Mouse (Mus musculus): Measurements from ENCODE around the gene Kdelr3.

Kdelr3 gene

DNA sequence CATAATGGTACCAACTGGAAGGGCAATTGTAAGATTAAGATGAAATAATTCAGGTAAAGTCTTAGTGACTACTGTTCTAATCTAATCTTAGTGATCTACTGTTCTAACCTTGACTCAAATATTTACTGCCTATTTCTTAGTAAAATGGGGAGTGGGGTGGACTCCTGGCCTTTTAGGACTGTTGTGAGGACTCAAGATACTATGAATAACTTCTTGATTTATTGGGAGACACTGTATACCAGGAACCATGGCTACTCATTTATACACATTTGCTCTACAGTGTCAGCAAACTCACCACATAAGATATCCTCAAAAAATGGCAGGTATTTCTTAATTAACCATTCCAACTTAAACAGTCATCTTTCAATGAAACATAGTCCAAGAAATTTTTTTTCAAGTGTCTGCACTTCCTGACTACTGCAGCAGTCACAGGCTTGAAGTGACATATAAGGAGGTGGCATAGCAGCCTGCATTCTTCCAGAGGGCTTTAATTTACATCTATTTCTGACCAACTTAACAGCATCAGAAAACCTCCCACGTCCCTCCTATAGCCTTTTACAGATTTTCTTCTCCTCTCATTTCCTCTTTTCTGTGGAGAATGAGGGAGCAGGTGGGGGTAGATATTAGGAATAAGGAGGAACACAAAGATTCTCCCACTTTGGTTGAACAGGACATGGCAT is 59.5 kb downstream of the Kdelr3 start:
- peak; percentile 69 for DNase-seq (ENCODE audit: low read depth, low spot score)

DNA sequence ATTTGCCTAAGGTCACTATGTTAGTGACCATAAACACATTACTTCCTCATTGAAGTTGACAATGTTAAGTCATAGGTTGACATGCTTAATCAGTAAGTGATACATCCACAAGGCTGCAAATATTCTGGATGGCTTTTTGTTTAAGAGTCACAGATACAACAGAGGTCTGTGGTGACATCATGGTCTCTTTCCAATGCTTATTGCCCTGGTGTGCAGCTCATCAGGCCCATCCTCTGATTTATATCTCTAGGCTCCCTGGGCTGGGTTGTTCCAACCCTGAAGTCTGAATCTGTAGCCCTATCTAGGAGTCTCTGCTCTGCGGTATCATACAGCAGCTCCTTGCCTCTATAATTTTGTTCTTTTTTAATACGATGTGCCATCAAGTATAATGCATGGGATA is 60.7 kb downstream of the Kdelr3 start:
- no peak for DNase-seq (ENCODE audit: low read depth, low spot score)
